Mouse (Mus musculus): ENCODE data around the gene Prrxl1.

Prrxl1 gene

DNA sequence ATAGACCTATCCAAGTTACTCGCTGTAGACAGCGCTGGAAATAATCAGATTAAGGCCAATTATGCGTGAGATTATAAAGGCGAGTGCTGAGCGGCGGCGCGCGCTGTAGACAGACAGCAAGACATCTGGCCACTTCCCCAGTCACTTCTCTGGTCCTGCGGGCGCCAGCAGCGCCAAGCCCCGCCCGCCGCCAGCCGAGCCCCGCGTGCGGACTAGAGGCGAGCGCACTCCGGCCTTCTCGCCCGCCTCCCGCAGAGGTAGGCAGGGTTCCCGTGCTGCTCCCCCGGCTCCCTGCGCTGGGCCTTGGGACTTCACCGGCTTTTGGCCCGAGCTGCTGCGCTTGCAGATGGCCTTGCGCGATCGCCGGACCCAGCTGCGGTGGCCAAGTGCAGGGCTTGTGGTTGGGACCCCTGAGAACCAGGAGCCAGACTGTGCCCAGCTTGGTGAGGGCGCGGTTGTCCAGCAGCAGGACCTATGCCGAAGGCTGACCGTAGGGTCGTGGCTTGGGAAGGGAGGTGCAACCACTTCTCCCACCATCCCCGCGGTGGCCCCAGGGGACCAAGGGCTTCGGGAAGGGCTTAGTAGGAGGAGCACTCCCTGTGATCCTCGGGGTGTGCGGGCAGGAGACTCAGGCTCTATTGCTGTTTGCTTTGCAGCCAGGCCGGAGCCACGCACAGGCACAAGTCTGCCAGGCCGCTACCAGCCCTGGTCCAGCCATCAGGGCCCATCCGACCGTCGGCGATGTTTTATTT lies at the start of gene Prrxl1:
Prrxl1 (plus strand) TSS at position 118 of the 752 bp plus-strand sequence.
- no peak for DNase-seq (ENCODE audit: low read depth, low spot score)

- DNase-seq (ENCODE audit: low read depth, low spot score), result no peak
These were observed 47.4 kb upstream of the Prrxl1 start for GRCm38 (mm10) chr14:32551854-32552253.

DNA sequence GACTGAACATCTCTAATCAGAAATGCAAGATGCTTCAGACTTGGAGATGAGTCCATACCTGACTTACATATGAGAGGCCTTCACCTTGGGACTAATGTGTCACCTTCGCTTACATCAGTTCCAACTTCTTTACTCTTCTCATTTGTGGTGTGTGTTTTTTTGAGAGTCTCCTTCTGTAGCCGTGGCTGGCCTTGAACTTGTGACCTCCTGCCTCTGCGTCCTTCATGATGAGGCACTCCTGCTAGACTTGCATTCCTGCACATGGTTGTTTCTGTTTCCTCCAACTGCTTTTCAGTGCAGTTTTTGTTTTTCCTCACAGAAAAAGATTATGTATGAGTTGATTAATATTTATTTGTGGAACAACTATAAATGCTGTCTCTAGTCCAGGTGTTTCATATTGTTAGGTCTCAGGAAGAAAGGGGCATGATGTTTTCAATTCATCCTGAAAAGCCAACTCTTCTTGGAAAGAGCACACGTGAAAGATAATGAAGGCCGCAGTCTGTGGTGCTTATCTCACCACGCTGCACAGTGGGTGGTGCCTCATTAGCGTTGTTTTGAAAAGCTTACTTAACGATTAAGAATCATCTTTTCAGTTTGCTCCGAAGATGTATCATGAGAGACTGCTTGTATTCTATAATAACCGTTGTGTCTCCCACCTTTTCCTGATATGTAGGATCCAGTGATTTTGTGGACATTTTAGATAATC lies 45.9 kb upstream of the Prrxl1 start:
- no peak for DNase-seq (ENCODE audit: low read depth, low spot score)

DNA sequence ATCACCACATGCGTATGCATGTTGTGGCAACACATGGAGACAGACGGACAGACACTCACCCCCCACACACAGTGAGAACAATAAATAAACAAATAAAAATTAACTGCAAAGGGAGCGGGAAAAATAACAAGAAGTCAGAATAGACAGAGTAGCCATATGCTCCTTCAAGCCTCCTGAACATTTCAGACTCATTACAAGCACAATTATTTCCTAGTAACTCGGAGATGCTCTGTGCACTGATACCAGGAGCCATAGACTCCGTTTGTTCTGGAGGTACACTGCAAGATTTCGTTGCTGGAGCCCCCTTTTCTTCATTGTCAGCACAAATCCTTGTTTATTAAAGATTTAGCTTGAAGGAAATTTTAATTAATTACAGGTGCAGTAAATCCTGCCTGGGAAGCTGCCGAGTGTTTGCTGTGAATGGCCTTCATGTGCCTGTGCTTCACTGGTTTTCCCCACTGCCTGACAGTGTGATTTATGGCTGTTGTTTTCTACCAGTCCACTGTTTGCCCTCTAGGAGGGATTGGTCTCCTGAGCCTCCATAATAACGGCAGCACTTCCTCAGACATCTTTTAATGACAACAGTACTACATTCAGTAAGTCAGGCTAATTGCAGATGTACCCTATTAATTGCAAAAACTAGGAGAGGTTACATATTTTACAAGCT lies 44.2 kb upstream of the Prrxl1 start:
- no peak for DNase-seq (ENCODE audit: low read depth, low spot score)

GRCm38 (mm10) chr14:32561428-32561827 lies 37.8 kb upstream of the Prrxl1 start:
- no peak for DNase-seq (ENCODE audit: low read depth, low spot score)

GRCm38 (mm10) chr14:32563661-32564060 lies 35.5 kb upstream of the Prrxl1 start:
- no peak for DNase-seq (ENCODE audit: low read depth, low spot score)

DNA sequence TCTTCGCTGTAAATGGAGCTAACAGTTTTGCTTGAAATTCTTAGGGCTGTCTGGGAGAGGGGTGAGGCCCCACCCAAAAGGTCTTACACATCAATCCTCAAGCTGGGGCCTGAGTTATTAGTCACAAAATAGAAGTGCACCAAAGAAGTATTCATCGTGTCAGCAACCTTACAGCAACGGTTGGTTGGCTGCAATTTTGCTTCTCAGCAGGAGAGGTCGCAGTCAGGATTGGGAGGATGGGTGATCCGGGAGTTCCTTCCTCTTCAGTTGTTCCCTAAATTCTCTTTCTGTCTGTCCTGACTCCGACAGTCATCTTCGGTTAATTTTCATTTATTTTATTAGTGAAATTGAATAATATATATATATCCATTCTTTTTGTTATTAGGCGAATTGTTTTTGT lies 26.7 kb upstream of the Prrxl1 start:
- DNase-seq (ENCODE audit: low read depth, low spot score), result no peak

GRCm38 (mm10) chr14:32578420-32578819 lies 20.8 kb upstream of the Prrxl1 start:
- DNase-seq (ENCODE audit: low read depth, low spot score), result no peak

DNA sequence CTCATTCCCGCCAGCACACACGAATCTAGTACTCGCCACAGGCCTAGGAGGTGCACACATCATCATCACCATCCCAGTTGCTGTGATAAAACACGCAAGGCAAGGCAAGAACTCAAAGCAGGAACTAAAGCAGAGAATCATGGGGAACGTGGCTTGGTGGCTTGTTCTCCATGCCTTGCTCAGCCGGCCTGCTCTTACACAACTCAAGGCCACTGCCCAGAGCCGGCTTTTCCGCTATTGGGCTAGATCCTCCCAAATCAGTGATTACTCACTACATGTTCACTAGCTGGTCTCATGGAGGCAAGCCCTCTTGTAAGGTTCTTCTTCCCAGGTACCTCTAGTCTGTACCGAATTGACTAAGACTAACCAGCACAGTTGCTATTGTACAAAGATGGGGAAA lies 15.5 kb upstream of the Prrxl1 start:
- no peak for DNase-seq (ENCODE audit: low read depth, low spot score)

DNA sequence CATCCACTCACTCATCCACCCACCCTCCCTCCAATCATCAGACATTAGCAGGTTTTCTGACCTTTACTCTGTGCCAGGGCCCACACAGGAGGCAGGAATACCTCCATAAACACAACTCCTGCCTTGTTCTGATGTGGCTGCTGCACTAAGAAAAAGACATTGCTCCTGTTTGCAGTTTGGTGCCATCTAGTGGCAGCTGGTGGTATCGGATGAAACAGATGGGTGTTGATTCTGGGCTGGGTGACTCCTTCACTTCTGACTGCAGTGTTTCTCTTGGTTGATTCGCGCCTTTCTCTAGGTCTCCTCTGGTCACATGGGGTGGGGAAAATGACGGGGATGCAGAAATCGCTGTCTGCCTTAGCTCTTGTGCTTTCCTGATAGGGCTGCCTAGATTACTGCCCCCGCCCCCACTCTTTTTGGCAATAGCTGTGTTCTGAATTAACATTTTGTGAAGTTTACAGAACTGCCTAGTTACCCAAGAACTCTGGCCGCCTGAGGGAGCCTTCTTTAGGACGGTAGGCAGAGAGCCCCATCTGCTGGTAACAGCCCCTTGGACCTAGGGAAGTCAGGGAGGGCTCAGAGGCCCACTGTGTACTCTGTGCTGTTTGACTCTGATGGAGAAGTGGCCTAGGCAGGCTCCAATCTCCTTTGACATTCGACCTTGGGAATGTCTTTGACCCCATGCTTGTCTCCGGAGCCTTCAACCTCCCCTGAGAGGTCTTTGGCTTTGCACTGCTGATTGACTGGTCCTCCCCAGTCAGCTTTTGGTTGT lies 12.0 kb upstream of the Prrxl1 start:
- DNase-seq (ENCODE audit: low read depth, low spot score), result peak; percentile 43

DNA sequence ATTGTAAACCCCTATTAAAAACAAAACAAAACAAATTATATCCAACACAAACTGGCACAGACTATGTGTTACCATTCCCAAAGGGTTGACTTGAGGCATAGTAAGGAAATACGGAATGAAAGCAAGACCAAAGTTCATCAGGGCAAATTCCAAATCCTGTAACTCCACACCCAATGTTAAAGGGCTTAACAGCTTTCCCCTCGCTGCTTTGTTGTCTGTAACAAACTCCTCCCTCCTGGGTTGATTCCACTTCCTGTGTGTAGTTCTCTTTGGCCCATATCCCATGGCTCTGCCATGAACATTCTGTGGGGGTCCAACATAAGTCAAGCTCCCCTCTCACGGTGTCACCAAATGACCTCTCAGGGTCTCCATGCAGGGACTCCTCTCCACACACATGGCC lies 8.8 kb upstream of the Prrxl1 start:
- DNase-seq (ENCODE audit: low read depth, low spot score), result no peak

GRCm38 (mm10) chr14:32597232-32598231 lies 1.7 kb upstream of the Prrxl1 start:
- DNase-seq (ENCODE audit: low read depth, low spot score), result peak; percentile 20

DNA sequence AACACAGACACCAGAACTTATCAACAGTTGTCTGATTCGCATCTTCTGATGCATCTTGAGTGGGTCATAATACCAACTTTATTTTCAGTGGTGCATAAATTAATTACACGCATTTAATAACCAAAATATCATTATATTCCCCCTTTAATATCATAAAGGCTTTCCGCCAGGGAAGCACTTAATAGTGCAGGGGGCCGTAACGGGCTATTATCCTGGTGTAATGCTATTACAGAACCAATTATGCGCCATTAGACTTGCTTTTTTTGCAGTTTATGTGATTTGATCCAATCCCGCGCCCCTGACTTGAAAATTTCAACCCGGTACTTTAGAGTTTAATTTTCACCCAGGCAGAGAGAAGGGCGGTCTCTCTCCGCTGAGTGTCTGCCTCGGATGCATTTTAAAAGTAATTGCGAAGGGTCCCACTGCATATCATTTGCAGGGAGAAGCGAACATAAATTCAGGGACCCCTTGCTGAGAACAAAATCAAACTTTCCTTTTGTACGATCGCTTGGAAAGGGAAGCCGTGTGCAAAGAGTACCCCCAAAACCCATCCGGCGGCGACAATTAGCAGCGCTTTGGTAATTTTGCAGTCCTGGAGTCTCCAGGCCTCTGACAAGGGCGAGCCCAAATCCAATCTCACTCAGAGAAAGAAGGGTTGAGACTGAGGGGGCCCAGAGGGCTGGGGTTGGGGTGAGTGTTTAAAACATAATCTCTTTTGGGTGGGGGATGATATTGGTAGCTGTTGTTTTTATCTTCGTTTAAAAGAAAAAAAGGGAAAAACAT lies 579 bp upstream of the Prrxl1 start:
- DNase-seq (ENCODE audit: low read depth, low spot score), result no peak

GRCm38 (mm10) chr14:32600110-32600509 lies 903 bp downstream of the Prrxl1 start:
- DNase-seq (ENCODE audit: low read depth, low spot score), result no peak

- no peak for DNase-seq (ENCODE audit: low read depth, low spot score)
These were observed 6.3 kb downstream of the Prrxl1 start for GRCm38 (mm10) chr14:32605508-32605907.

DNA sequence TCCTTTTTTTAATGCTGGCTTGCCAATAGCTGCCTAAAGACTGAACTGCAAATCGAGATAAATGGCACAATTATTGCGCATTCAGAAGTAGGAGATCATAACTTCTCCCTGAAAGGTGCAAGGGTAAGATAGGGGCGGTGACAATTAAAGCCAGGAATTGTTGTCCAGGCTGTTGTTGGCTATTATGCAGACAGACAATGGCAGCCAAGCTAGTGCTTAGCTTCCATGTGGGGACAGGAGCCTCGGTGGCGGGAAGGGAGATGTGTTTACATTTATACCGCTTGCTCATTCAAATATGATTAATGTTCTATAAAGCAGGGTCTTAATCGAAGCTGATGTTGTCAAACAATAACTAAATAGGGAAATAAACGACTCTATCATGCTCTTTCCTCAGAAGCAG lies 7.1 kb downstream of the Prrxl1 start:
- DNase-seq (ENCODE audit: low read depth, low spot score), result no peak

DNA sequence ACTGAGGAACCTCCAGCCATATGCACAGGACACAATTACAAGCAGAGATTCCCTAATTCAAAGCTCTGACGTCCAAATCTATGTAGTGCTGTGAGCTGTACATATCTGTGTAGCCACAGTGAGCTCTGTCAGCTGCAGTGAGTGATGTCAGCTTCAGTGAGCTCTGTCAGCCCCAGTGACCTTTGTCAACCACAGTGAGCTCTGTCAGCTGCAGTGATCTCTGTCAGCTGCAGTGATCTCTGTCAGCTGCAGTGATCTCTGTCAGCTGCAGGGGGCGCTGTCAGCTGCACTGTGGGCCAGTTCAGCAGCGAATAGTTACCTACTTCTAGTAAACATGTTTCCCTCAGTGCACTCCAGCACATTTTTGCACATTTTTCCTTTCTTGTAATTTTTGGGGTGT lies 10.2 kb downstream of the Prrxl1 start:
- DNase-seq (ENCODE audit: low read depth, low spot score), result peak; percentile 8

GRCm38 (mm10) chr14:32617253-32617652 lies 18.0 kb downstream of the Prrxl1 start:
- no peak for DNase-seq (ENCODE audit: low read depth, low spot score)

DNA sequence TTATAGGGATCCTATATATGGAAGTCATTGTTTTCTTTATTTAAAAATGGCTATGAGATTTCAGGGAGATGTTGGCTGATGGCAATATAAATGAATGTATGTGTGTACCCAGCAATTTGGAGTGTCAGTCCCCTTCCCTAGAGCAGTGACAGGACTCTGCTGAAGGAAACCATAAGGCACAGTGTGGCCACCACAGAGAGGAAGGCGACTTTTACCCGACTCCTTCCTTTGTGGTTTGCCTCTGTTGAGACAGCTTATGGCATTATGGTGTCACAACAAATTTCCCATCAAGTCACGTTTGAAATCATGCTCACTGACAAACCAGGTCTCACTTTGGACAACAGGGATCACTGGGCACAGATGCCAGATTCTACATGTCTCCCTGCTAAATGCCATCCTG lies 25.0 kb downstream of the Prrxl1 start:
- no peak for DNase-seq (ENCODE audit: low read depth, low spot score)

- no peak for DNase-seq (ENCODE audit: low read depth, low spot score)
These were observed 25.6 kb downstream of the Prrxl1 start for GRCm38 (mm10) chr14:32624811-32625210.

Data from CD4-positive helper T cell, adult 2 months (primary cell).